Mouse (Mus musculus) lung, adult 2 months (tissue): ENCODE measurements around the gene Hoxb5.

Experiments
- CTCF ChIP-seq: fragments of 200-500 bp; IDR thresholded peaks from 2 replicates; pipeline ENCODE4 v1.5.1; 2011; ENCODE audit warnings: mild to moderate bottlenecking, low read length, control low read depth; ENCODE audit not compliant: insufficient read depth
- POLR2A ChIP-seq: fragments of 200-500 bp; IDR thresholded peaks from 2 replicates; pipeline ENCODE4 v1.6.1; 2011; ENCODE audit warnings: low read depth, mild to moderate bottlenecking, control low read depth, low read length, borderline replicate concordance; ENCODE audit errors: extremely low read depth

- TF ChIP-seq CTCF, result no peak
- TF ChIP-seq POLR2A, result no peak
Observed at GRCm38 (mm10) chr11:96289293-96289692, 13.8 kb upstream of the Hoxb5 start.
